Mouse (Mus musculus): Measurements from ENCODE around the gene Gpc6.

Gene Gpc6

GRCm38 (mm10) chr14:117239694-117240427 lies 314.7 kb downstream of the Gpc6 start:
- DNase-seq (ENCODE audit: low spot score) = no peak

- no peak for DNase-seq (ENCODE audit: low spot score)
Measured at GRCm38 (mm10) chr14:117245631-117246030, 320.5 kb downstream of the Gpc6 start.

- no peak for DNase-seq (ENCODE audit: low spot score)
Measured at GRCm38 (mm10) chr14:117256192-117256591, 331.1 kb downstream of the Gpc6 start.

- DNase-seq (ENCODE audit: low spot score) = no peak
Measured at GRCm38 (mm10) chr14:117265653-117266052, 340.5 kb downstream of the Gpc6 start.

- DNase-seq (ENCODE audit: low spot score) = no peak
Measured at GRCm38 (mm10) chr14:117267823-117268601, 342.9 kb downstream of the Gpc6 start.

GRCm38 (mm10) chr14:117283631-117284030 lies 358.5 kb downstream of the Gpc6 start:
- no peak for DNase-seq (ENCODE audit: low spot score)

- DNase-seq (ENCODE audit: low spot score) = no peak
Measured at GRCm38 (mm10) chr14:117293746-117294145, 368.6 kb downstream of the Gpc6 start.

- no peak for DNase-seq (ENCODE audit: low spot score)
Measured at GRCm38 (mm10) chr14:117296207-117296838, 371.2 kb downstream of the Gpc6 start.

GRCm38 (mm10) chr14:117301019-117301418 lies 375.9 kb downstream of the Gpc6 start:
- DNase-seq (ENCODE audit: low spot score) = no peak

GRCm38 (mm10) chr14:117303901-117304722 lies 379.0 kb downstream of the Gpc6 start:
- no peak for DNase-seq (ENCODE audit: low spot score)

GRCm38 (mm10) chr14:117304723-117305010 lies 379.6 kb downstream of the Gpc6 start:
- DNase-seq (ENCODE audit: low spot score) = no peak

- DNase-seq (ENCODE audit: low spot score) = no peak
Measured at GRCm38 (mm10) chr14:117309997-117310520, 384.9 kb downstream of the Gpc6 start.

- no peak for DNase-seq (ENCODE audit: low spot score)
Measured at GRCm38 (mm10) chr14:117324214-117324613, 399.1 kb downstream of the Gpc6 start.

GRCm38 (mm10) chr14:117332256-117332655 lies 407.1 kb downstream of the Gpc6 start:
- no peak for DNase-seq (ENCODE audit: low spot score)

GRCm38 (mm10) chr14:117337271-117337670 lies 412.2 kb downstream of the Gpc6 start:
- no peak for DNase-seq (ENCODE audit: low spot score)

- no peak for DNase-seq (ENCODE audit: low spot score)
Measured at GRCm38 (mm10) chr14:117340549-117340948, 415.4 kb downstream of the Gpc6 start.

- DNase-seq (ENCODE audit: low spot score) = no peak
Measured at GRCm38 (mm10) chr14:117344505-117344904, 419.4 kb downstream of the Gpc6 start.

GRCm38 (mm10) chr14:117346372-117346885 lies 421.3 kb downstream of the Gpc6 start:
- DNase-seq (ENCODE audit: low spot score) = no peak

GRCm38 (mm10) chr14:117351296-117351695 lies 426.2 kb downstream of the Gpc6 start:
- DNase-seq (ENCODE audit: low spot score) = no peak

GRCm38 (mm10) chr14:117361155-117361964 lies 436.2 kb downstream of the Gpc6 start:
- DNase-seq (ENCODE audit: low spot score) = no peak

GRCm38 (mm10) chr14:117361965-117362309 lies 436.8 kb downstream of the Gpc6 start:
- no peak for DNase-seq (ENCODE audit: low spot score)

All from left cerebral cortex, adult 11 months (tissue).